Mouse (Mus musculus): ENCODE measurements at regions not wholly inside any gene's neighbourhood (a gene's known extent, or its start where the extent isn't known, plus 50 kb on each side); places are given as distances from the start of the nearest gene placed in this dataset.
A peak's percentile ranks its signal among the peaks of the same experiment; 100 is the strongest.

- H3K27ac ChIP-seq (ENCODE audit: low read depth, low read length): no peak overlapping the region
- H3K27me3 ChIP-seq (ENCODE audit: control insufficient read depth, insufficient read depth, low read length): no peaks in the 10 kb centered on the region
- 86% methylated on average over 7 of the region's 7 CpGs for WGBS
- no peaks in the 10 kb centered on the region for H3K4me1 ChIP-seq (ENCODE audit: control insufficient read depth, insufficient read depth, low read length)
- H3K4me2 ChIP-seq (replicated peaks; ENCODE audit: low read depth, low read length): no peak overlapping the region
- no peaks in the 10 kb centered on the region for H3K36me3 ChIP-seq (ENCODE audit: control insufficient read depth, insufficient read depth, low read length)
- no peak overlapping the region for H3K9ac ChIP-seq (ENCODE audit: low read depth, low read length)
- no peak overlapping the region for H3K4me3 ChIP-seq (ENCODE audit: low read length)
- ATAC-seq (ENCODE audit: low FRiP score, low TSS enrichment): no peak
- no peaks in the 10 kb centered on the region for H3K9me3 ChIP-seq (ENCODE audit: control insufficient read depth, low read length)
Observed at GRCm38 (mm10) chr1:154062666-154063065, 138.3 kb upstream of the Zfp648 start.

- ATAC-seq (ENCODE audit: low FRiP score, low TSS enrichment): no peak
- WGBS: 69% methylated on average over 5 of the region's 5 CpGs
Observed at GRCm38 (mm10) chr1:154064633-154065032, 136.4 kb upstream of the Zfp648 start.

DNA sequence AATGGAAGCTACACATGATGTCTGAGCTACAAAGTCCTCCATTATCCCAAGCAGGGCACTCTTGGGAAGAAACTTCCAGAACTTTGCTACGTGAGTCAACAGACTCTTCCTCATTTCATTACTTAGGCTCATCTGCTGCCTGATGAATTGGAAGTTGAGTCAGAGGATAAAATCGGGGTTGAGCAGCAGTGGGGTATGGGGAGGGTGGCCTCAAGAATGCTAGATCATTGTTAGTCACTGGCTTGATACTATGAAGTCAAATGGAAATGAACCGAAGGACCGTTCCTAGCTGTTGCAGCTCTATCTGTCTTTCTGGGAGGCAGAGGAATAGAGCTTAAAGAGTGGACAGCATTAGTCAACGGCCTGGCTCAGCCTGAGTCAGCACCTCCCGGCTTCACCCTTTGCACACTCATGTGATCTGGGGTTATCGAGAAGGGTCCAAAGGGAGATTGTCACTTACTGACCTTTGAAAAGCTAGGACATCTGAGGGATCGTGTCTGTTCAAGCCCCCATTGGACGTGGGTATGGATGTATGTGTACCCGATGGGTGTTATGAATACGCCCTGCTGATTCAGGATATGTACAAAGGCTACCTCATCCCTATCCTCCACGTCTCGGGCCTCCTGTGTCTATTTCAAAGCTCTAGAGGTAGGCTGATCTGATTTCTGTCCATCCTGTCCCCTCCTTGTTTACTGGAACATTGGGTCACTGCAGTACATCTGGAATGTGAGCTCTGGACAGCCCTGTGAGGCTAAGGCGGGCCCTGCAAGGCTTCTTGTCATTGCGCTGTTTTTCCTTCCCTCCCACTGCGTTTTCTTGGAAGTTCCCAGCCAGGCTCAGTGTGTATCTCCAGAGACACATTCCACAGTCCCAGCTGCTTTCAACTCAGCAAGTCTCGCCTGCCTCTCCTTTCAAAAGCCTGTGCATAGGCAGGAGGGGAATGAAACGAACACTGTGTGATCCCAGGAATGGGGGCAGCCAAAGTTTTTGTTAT is 135.4 kb upstream of the Zfp648 start:
- Histone ChIP-seq H3K4me1 (ENCODE audit: control insufficient read depth, insufficient read depth, low read length) (no peaks in the 10 kb centered on the region), H3K27me3 (ENCODE audit: control insufficient read depth, insufficient read depth, low read length) (no peaks in the 10 kb centered on the region), H3K4me3 (ENCODE audit: low read length) (no peak overlapping the region), H3K4me2 (replicated peaks; ENCODE audit: low read depth, low read length) (no peak overlapping the region), H3K9me3 (ENCODE audit: control insufficient read depth, low read length) (no peaks in the 10 kb centered on the region), H3K27ac (ENCODE audit: low read depth, low read length) (no peak overlapping the region), H3K36me3 (ENCODE audit: control insufficient read depth, insufficient read depth, low read length) (no peaks in the 10 kb centered on the region), H3K9ac (ENCODE audit: low read depth, low read length) (no peak overlapping the region)
- no peak for ATAC-seq (ENCODE audit: low FRiP score, low TSS enrichment)
- WGBS: 78% methylated on average over 18 of the region's 18 CpGs

More at GRCm38 (mm10) chr1:154064633-154065032, 136.4 kb upstream of the Zfp648 start:
- H3K4me3 ChIP-seq (ENCODE audit: low read length): no peak overlapping the region
- no peak overlapping the region for H3K27ac ChIP-seq (ENCODE audit: low read depth, low read length)
- no peaks in the 10 kb centered on the region for H3K27me3 ChIP-seq (ENCODE audit: control insufficient read depth, insufficient read depth, low read length)
- H3K9me3 ChIP-seq (ENCODE audit: control insufficient read depth, low read length): no peaks in the 10 kb centered on the region
- no peaks in the 10 kb centered on the region for H3K36me3 ChIP-seq (ENCODE audit: control insufficient read depth, insufficient read depth, low read length)
- no peak overlapping the region for H3K4me2 ChIP-seq (replicated peaks; ENCODE audit: low read depth, low read length)
- no peak overlapping the region for H3K9ac ChIP-seq (ENCODE audit: low read depth, low read length)
- H3K4me1 ChIP-seq (ENCODE audit: control insufficient read depth, insufficient read depth, low read length): no peaks in the 10 kb centered on the region

- no peak overlapping the region for H3K9ac ChIP-seq (ENCODE audit: low read depth, low read length)
- no peaks in the 10 kb centered on the region for H3K27me3 ChIP-seq (ENCODE audit: control insufficient read depth, insufficient read depth, low read length)
- no peaks in the 10 kb centered on the region for H3K9me3 ChIP-seq (ENCODE audit: control insufficient read depth, low read length)
- H3K27ac ChIP-seq (ENCODE audit: low read depth, low read length): no peak overlapping the region
- no peaks in the 10 kb centered on the region for H3K36me3 ChIP-seq (ENCODE audit: control insufficient read depth, insufficient read depth, low read length)
- no peak overlapping the region for H3K4me3 ChIP-seq (ENCODE audit: low read length)
- H3K4me1 ChIP-seq (ENCODE audit: control insufficient read depth, insufficient read depth, low read length): no peaks in the 10 kb centered on the region
- H3K4me2 ChIP-seq (replicated peaks; ENCODE audit: low read depth, low read length): no peak overlapping the region
- WGBS: 86% methylated on average over 1 of the region's 1 CpGs
- ATAC-seq (ENCODE audit: low FRiP score, low TSS enrichment): no peak
Observed at GRCm38 (mm10) chr1:154067856-154068255, 133.1 kb upstream of the Zfp648 start.

- Histone ChIP-seq H3K9ac (ENCODE audit: low read depth, low read length) (no peak overlapping the region), H3K9me3 (ENCODE audit: control insufficient read depth, low read length) (no peaks in the 10 kb centered on the region), H3K27me3 (ENCODE audit: control insufficient read depth, insufficient read depth, low read length) (no peaks in the 10 kb centered on the region), H3K4me3 (ENCODE audit: low read length) (no peak overlapping the region), H3K4me2 (replicated peaks; ENCODE audit: low read depth, low read length) (no peak overlapping the region), H3K4me1 (ENCODE audit: control insufficient read depth, insufficient read depth, low read length) (no peaks in the 10 kb centered on the region), H3K36me3 (ENCODE audit: control insufficient read depth, insufficient read depth, low read length) (no peaks in the 10 kb centered on the region), H3K27ac (ENCODE audit: low read depth, low read length) (no peak overlapping the region)
- ATAC-seq (ENCODE audit: low FRiP score, low TSS enrichment): no peak
- 86% methylated on average over 1 of the region's 1 CpGs for WGBS
Observed at GRCm38 (mm10) chr1:154074270-154074669, 126.7 kb upstream of the Zfp648 start.

DNA sequence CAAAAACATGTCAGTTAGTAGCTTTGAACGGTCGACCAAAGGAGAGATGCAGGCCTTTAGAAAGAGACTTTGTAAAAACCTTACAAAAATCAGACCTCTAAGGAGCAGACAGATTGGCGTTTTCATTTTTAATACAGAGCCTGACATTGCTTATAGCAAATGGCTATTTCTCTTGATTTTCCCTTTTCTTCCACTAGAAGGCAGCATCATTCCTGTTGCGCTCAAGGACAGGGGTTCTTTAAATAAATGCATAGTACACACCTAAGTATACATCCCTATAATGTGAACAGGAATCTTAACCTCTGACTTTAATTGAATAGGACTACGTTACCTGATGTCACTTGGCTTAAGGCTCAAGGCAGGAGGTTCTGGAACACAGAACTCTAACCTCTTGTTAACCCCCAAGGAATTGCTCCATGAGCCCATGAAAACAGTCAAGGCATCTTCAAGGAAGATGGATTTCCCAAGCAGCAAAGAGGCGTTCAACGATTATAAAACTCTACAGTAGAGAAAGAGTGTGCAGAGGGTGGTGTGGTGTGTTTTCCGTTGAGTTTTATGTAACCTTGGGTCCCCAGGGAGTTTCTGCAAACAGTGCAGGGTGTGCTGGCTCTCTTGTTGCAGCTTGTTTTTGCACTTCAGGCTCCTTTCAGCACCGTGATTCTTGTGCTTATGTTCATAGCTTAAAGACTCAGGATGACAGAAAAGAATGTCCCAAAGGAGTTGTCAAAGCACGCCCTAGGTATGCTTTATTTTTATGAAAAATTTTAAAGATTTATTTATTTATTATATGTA is 124.1 kb upstream of the Zfp648 start:
- Histone ChIP-seq H3K4me3 (ENCODE audit: low read length) (no peak overlapping the region), H3K36me3 (ENCODE audit: control insufficient read depth, insufficient read depth, low read length) (no peaks in the 10 kb centered on the region), H3K9ac (ENCODE audit: low read depth, low read length) (no peak overlapping the region), H3K4me1 (ENCODE audit: control insufficient read depth, insufficient read depth, low read length) (no peaks in the 10 kb centered on the region), H3K9me3 (ENCODE audit: control insufficient read depth, low read length) (no peaks in the 10 kb centered on the region), H3K4me2 (replicated peaks; ENCODE audit: low read depth, low read length) (no peak overlapping the region), H3K27ac (ENCODE audit: low read depth, low read length) (no peak overlapping the region), H3K27me3 (ENCODE audit: control insufficient read depth, insufficient read depth, low read length) (no peaks in the 10 kb centered on the region)
- WGBS: 66% methylated on average over 10 of the region's 10 CpGs
- no peak for ATAC-seq (ENCODE audit: low FRiP score, low TSS enrichment)

GRCm38 (mm10) chr1:154080505-154081380 is 120.2 kb upstream of the Zfp648 start:
- Histone ChIP-seq H3K27me3 (ENCODE audit: control insufficient read depth, insufficient read depth, low read length) (no peaks in the 10 kb centered on the region), H3K9ac (ENCODE audit: low read depth, low read length) (no peak overlapping the region), H3K9me3 (ENCODE audit: control insufficient read depth, low read length) (no peaks in the 10 kb centered on the region), H3K27ac (ENCODE audit: low read depth, low read length) (no peak overlapping the region), H3K4me1 (ENCODE audit: control insufficient read depth, insufficient read depth, low read length) (no peaks in the 10 kb centered on the region), H3K36me3 (ENCODE audit: control insufficient read depth, insufficient read depth, low read length) (no peaks in the 10 kb centered on the region), H3K4me2 (replicated peaks; ENCODE audit: low read depth, low read length) (no peak overlapping the region), H3K4me3 (ENCODE audit: low read length) (no peak overlapping the region)
- ATAC-seq (ENCODE audit: low FRiP score, low TSS enrichment): peak; percentile 32; the same call in 1 of the 2 replicates
- WGBS: 50% methylated on average over 10 of the region's 10 CpGs

DNA sequence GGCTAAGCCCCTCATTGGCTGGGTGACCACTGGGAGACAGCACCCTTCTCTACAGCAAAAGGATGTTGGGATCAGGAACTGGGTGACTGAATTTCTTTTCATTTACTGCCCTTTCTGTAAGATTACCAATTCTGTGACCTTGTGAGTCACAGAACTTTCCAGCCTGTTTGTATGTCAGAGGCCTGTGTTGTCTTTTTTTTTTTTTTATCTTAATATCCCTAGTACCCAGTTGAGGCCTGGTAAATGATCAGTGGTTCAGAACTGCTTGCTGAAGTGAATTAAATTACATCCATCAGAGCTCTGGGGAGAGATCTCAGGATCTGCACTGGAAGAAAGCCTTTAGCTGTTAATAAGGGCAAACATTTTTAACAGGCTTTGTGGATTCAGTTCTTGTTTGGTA is 114.8 kb upstream of the Zfp648 start:
- Histone ChIP-seq H3K4me3 (ENCODE audit: low read length) (no peak overlapping the region), H3K27me3 (ENCODE audit: control insufficient read depth, insufficient read depth, low read length) (no peaks in the 10 kb centered on the region), H3K4me1 (ENCODE audit: control insufficient read depth, insufficient read depth, low read length) (no peaks in the 10 kb centered on the region), H3K9ac (ENCODE audit: low read depth, low read length) (no peak overlapping the region), H3K4me2 (replicated peaks; ENCODE audit: low read depth, low read length) (no peak overlapping the region), H3K9me3 (ENCODE audit: control insufficient read depth, low read length) (no peaks in the 10 kb centered on the region), H3K27ac (ENCODE audit: low read depth, low read length) (no peak overlapping the region), H3K36me3 (ENCODE audit: control insufficient read depth, insufficient read depth, low read length) (no peaks in the 10 kb centered on the region)
- no peak for ATAC-seq (ENCODE audit: low FRiP score, low TSS enrichment)
